Mouse (Mus musculus): ENCODE measurements around the gene Gm4969.

DNA sequence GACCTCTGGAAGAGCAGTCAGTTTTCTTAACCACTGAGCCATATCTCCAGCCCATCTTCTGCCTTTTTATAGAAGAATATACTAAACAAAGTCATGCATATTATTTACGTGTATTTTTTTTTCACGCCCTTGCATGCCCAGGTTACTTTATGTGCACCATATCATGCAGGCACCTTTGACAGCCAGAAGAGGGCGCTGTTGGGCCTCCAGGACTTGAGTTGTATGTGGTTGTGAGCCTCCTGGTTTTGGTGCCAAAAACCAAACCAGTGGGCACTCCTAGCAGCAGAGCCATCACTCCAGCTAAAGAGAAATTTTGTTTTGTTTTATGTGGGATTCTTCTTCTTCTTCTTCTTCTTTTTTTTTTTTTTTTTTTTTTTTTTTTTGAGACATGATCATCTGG is 48.7 kb downstream of the Gm4969 start:
- TF ChIP-seq CTCF (IDR thresholded peaks at IDR 0.05; ENCODE audit: extremely low read depth, insufficient read depth, low read length) (0 out of 2 replicates have a peak, but pooled peaks have one; percentile 9), POLR2A (IDR thresholded peaks at IDR 0.05; ENCODE audit: extremely low read depth, insufficient read depth, low read length) (no peak)

Measured in cortical plate, adult 2 months (tissue).